Mouse (Mus musculus): ENCODE measurements around the gene B4galt4. TPM values are rescaled to one million over a fixed set of nuclear protein-coding genes. Genes with fewer than 3 reads are reported as not detected.

The B4galt4 gene
- polyA plus RNA-seq, 1 experiment from 2014 or later = 35.6 TPM

- 86% methylated on average over 6 of the region's 6 CpGs for WGBS
- Histone ChIP-seq H3K27ac (ENCODE audit: low read length) (no peak overlapping the region), H3K4me2 (ENCODE audit: low read length) (no peak overlapping the region), H3K4me3 (ENCODE audit: low read depth, low read length) (no peak overlapping the region), H3K27me3 (ENCODE audit: control insufficient read depth, insufficient read depth, low read depth, low read length) (no peaks in the 10 kb centered on the region), H3K9ac (ENCODE audit: low read depth, low read length) (no peak overlapping the region), H3K9me3 (replicated peaks; ENCODE audit: control insufficient read depth, low read length, poor library complexity, severe bottlenecking) (no peaks in the 10 kb centered on the region), H3K36me3 (ENCODE audit: control insufficient read depth, insufficient read depth, low read length) (peaks cover 15% of the 10 kb centered on the region), H3K4me1 (ENCODE audit: control insufficient read depth, insufficient read depth, low read length) (no peaks in the 10 kb centered on the region)
- ATAC-seq = no peak
Measured at GRCm38 (mm10) chr16:38760834-38761375, 18.8 kb downstream of the B4galt4 start.

GRCm38 (mm10) chr16:38761972-38762371 lies 19.9 kb downstream of the B4galt4 start:
- Histone ChIP-seq H3K9ac (ENCODE audit: low read depth, low read length) (no peak overlapping the region), H3K4me2 (ENCODE audit: low read length) (no peak overlapping the region), H3K4me1 (ENCODE audit: control insufficient read depth, insufficient read depth, low read length) (no peaks in the 10 kb centered on the region), H3K36me3 (ENCODE audit: control insufficient read depth, insufficient read depth, low read length) (peaks cover 15% of the 10 kb centered on the region), H3K9me3 (replicated peaks; ENCODE audit: control insufficient read depth, low read length, poor library complexity, severe bottlenecking) (no peaks in the 10 kb centered on the region), H3K4me3 (ENCODE audit: low read depth, low read length) (no peak overlapping the region), H3K27ac (ENCODE audit: low read length) (no peak overlapping the region), H3K27me3 (ENCODE audit: control insufficient read depth, insufficient read depth, low read depth, low read length) (no peaks in the 10 kb centered on the region)
- ATAC-seq = no peak
- 94% methylated on average over 5 of the region's 5 CpGs for WGBS

- ATAC-seq = no peak
- Histone ChIP-seq H3K9ac (ENCODE audit: low read depth, low read length) (no peak overlapping the region), H3K4me3 (ENCODE audit: low read depth, low read length) (no peak overlapping the region), H3K27ac (ENCODE audit: low read length) (no peak overlapping the region), H3K4me1 (ENCODE audit: control insufficient read depth, insufficient read depth, low read length) (no peaks in the 10 kb centered on the region), H3K9me3 (replicated peaks; ENCODE audit: control insufficient read depth, low read length, poor library complexity, severe bottlenecking) (no peaks in the 10 kb centered on the region), H3K27me3 (ENCODE audit: control insufficient read depth, insufficient read depth, low read depth, low read length) (no peaks in the 10 kb centered on the region), H3K36me3 (ENCODE audit: control insufficient read depth, insufficient read depth, low read length) (peaks cover 16% of the 10 kb centered on the region), H3K4me2 (ENCODE audit: low read length) (no peak overlapping the region)
- WGBS = 85% methylated on average over 8 of the region's 8 CpGs
Measured at GRCm38 (mm10) chr16:38762401-38762800, 20.3 kb downstream of the B4galt4 start.

- Histone ChIP-seq H3K27ac (ENCODE audit: low read length) (no peak overlapping the region), H3K4me2 (ENCODE audit: low read length) (no peak overlapping the region), H3K36me3 (ENCODE audit: control insufficient read depth, insufficient read depth, low read length) (peaks cover 17% of the 10 kb centered on the region), H3K9me3 (replicated peaks; ENCODE audit: control insufficient read depth, low read length, poor library complexity, severe bottlenecking) (no peaks in the 10 kb centered on the region), H3K4me3 (ENCODE audit: low read depth, low read length) (no peak overlapping the region), H3K27me3 (ENCODE audit: control insufficient read depth, insufficient read depth, low read depth, low read length) (no peaks in the 10 kb centered on the region), H3K9ac (ENCODE audit: low read depth, low read length) (no peak overlapping the region), H3K4me1 (ENCODE audit: control insufficient read depth, insufficient read depth, low read length) (no peaks in the 10 kb centered on the region)
- WGBS = 87% methylated on average over 4 of the region's 4 CpGs
- no peak for ATAC-seq
Measured at GRCm38 (mm10) chr16:38763508-38763907, 21.4 kb downstream of the B4galt4 start.

- WGBS = 75% methylated on average over 3 of the region's 3 CpGs
- Histone ChIP-seq H3K9me3 (replicated peaks; ENCODE audit: control insufficient read depth, low read length, poor library complexity, severe bottlenecking) (no peaks in the 10 kb centered on the region), H3K27me3 (ENCODE audit: control insufficient read depth, insufficient read depth, low read depth, low read length) (no peaks in the 10 kb centered on the region), H3K36me3 (ENCODE audit: control insufficient read depth, insufficient read depth, low read length) (peaks cover 12% of the 10 kb centered on the region), H3K27ac (ENCODE audit: low read length) (no peak overlapping the region), H3K9ac (ENCODE audit: low read depth, low read length) (no peak overlapping the region), H3K4me2 (ENCODE audit: low read length) (no peak overlapping the region), H3K4me1 (ENCODE audit: control insufficient read depth, insufficient read depth, low read length) (no peaks in the 10 kb centered on the region), H3K4me3 (ENCODE audit: low read depth, low read length) (no peak overlapping the region)
- no peak for ATAC-seq
Measured at GRCm38 (mm10) chr16:38766671-38767070, 24.6 kb downstream of the B4galt4 start.

- peaks cover 12% of the 10 kb centered on the region for H3K36me3 ChIP-seq (ENCODE audit: control insufficient read depth, insufficient read depth, low read length)
Measured at GRCm38 (mm10) chr16:38767761-38768160, 25.7 kb downstream of the B4galt4 start.

GRCm38 (mm10) chr16:38768386-38768785 lies 26.3 kb downstream of the B4galt4 start:
- H3K36me3 ChIP-seq (ENCODE audit: control insufficient read depth, insufficient read depth, low read length) = peaks cover 12% of the 10 kb centered on the region
- no peak overlapping the region for H3K27ac ChIP-seq (ENCODE audit: low read length)
- H3K4me1 ChIP-seq (ENCODE audit: control insufficient read depth, insufficient read depth, low read length) = no peaks in the 10 kb centered on the region
- no peaks in the 10 kb centered on the region for H3K9me3 ChIP-seq (replicated peaks; ENCODE audit: control insufficient read depth, low read length, poor library complexity, severe bottlenecking)
- H3K4me2 ChIP-seq (ENCODE audit: low read length) = no peak overlapping the region
- no peak overlapping the region for H3K9ac ChIP-seq (ENCODE audit: low read depth, low read length)
- H3K27me3 ChIP-seq (ENCODE audit: control insufficient read depth, insufficient read depth, low read depth, low read length) = no peaks in the 10 kb centered on the region
- no peak for ATAC-seq
- H3K4me3 ChIP-seq (ENCODE audit: low read depth, low read length) = no peak overlapping the region
- 95% methylated on average over 8 of the region's 8 CpGs for WGBS

More at GRCm38 (mm10) chr16:38767761-38768160, 25.7 kb downstream of the B4galt4 start:
- Histone ChIP-seq H3K4me2 (ENCODE audit: low read length) (no peak overlapping the region), H3K9me3 (replicated peaks; ENCODE audit: control insufficient read depth, low read length, poor library complexity, severe bottlenecking) (no peaks in the 10 kb centered on the region), H3K27me3 (ENCODE audit: control insufficient read depth, insufficient read depth, low read depth, low read length) (no peaks in the 10 kb centered on the region), H3K9ac (ENCODE audit: low read depth, low read length) (no peak overlapping the region), H3K27ac (ENCODE audit: low read length) (no peak overlapping the region), H3K4me1 (ENCODE audit: control insufficient read depth, insufficient read depth, low read length) (no peaks in the 10 kb centered on the region), H3K4me3 (ENCODE audit: low read depth, low read length) (no peak overlapping the region)
- 87% methylated on average over 8 of the region's 8 CpGs for WGBS
- ATAC-seq = no peak

- H3K4me1 ChIP-seq (ENCODE audit: control insufficient read depth, insufficient read depth, low read length) = no peaks in the 10 kb centered on the region
- H3K9ac ChIP-seq (ENCODE audit: low read depth, low read length) = no peak overlapping the region
- peaks cover 12% of the 10 kb centered on the region for H3K36me3 ChIP-seq (ENCODE audit: control insufficient read depth, insufficient read depth, low read length)
- no peak overlapping the region for H3K4me2 ChIP-seq (ENCODE audit: low read length)
- no peaks in the 10 kb centered on the region for H3K9me3 ChIP-seq (replicated peaks; ENCODE audit: control insufficient read depth, low read length, poor library complexity, severe bottlenecking)
- H3K27me3 ChIP-seq (ENCODE audit: control insufficient read depth, insufficient read depth, low read depth, low read length) = no peaks in the 10 kb centered on the region
- no peak for ATAC-seq
- H3K4me3 ChIP-seq (ENCODE audit: low read depth, low read length) = no peak overlapping the region
- no peak overlapping the region for H3K27ac ChIP-seq (ENCODE audit: low read length)
- WGBS = 84% methylated on average over 9 of the region's 9 CpGs
Measured at GRCm38 (mm10) chr16:38769529-38769928, 27.5 kb downstream of the B4galt4 start.

GRCm38 (mm10) chr16:38771145-38771544 lies 29.1 kb downstream of the B4galt4 start:
- Histone ChIP-seq H3K27ac (ENCODE audit: low read length) (no peak overlapping the region), H3K4me3 (ENCODE audit: low read depth, low read length) (no peak overlapping the region), H3K4me1 (ENCODE audit: control insufficient read depth, insufficient read depth, low read length) (no peaks in the 10 kb centered on the region), H3K27me3 (ENCODE audit: control insufficient read depth, insufficient read depth, low read depth, low read length) (no peaks in the 10 kb centered on the region), H3K9me3 (replicated peaks; ENCODE audit: control insufficient read depth, low read length, poor library complexity, severe bottlenecking) (no peaks in the 10 kb centered on the region), H3K36me3 (ENCODE audit: control insufficient read depth, insufficient read depth, low read length) (peaks cover 12% of the 10 kb centered on the region), H3K9ac (ENCODE audit: low read depth, low read length) (no peak overlapping the region), H3K4me2 (ENCODE audit: low read length) (no peak overlapping the region)
- no peak for ATAC-seq
- 98% methylated on average over 6 of the region's 6 CpGs for WGBS
